Mouse (Mus musculus) embryonic fibroblast, embryonic 13.5 days (primary cell): ENCODE results near the gene Sycp3.

Source experiments
- CTCF ChIP-seq: IDR thresholded peaks from 2 replicates; pipeline ENCODE4 v1.5.1; 2011; ENCODE audit warnings: mild to moderate bottlenecking, control low read depth, low read length, moderate library complexity, borderline replicate concordance; ENCODE audit not compliant: insufficient read depth
- POLR2A ChIP-seq: IDR thresholded peaks from 2 replicates; pipeline ENCODE4 v1.6.1; 2011; ENCODE audit warnings: low read depth, mild to moderate bottlenecking, control low read depth, low read length, moderate library complexity

- TF ChIP-seq POLR2A (no peak), CTCF (no peak)
Measured at GRCm38 (mm10) chr10:88441224-88441623, 18.1 kb upstream of the Sycp3 start.
